Mouse (Mus musculus) MEL (cell line): ENCODE data around the gene Arhgdib. TPM values are rescaled to one million over a fixed set of nuclear protein-coding genes. Genes with fewer than 3 reads are reported as not detected.

ENCODE experiments used
- DNase-seq: peaks from one replicate; pipeline ENCODE4 v3.0.0; 2011; ENCODE audit warnings: low read depth, low spot score
- H3K27ac ChIP-seq: 2 replicates; pipeline ENCODE4 v1.5.1; 2012; ENCODE audit warnings: low read depth, mild to moderate bottlenecking, control low read depth, low read length, moderate library complexity; ENCODE audit not compliant: control insufficient read depth
- H3K27me3 ChIP-seq, 2 experiments: fragments of 150-350 bp in 1 of 2; sonication (generic) in 1 of 2; 2 replicates each; pipeline ENCODE4 v1.6.1; 2012; ENCODE audit warnings: low read length in 2 of 2, mild to moderate bottlenecking in 2 of 2, improper control_type of control experiment in 1 of 2, moderate library complexity in 1 of 2; ENCODE audit not compliant: insufficient read depth in 2 of 2, control insufficient read depth in 1 of 2
- H3K36me3 ChIP-seq, 2 experiments: 2 replicates each; pipeline ENCODE4 v1.6.1; 2012 to 2014; ENCODE audit warnings: low read length in 2 of 2, improper control_type of control experiment in 1 of 2, inconsistent platforms in 1 of 2, mild to moderate bottlenecking in 1 of 2; ENCODE audit not compliant: insufficient read depth in 2 of 2, control insufficient read depth in 1 of 2
- H3K4me1 ChIP-seq, 2 experiments: fragments of 150-350 bp in 1 of 2; sonication (generic) in 1 of 2; 2 replicates each; pipeline ENCODE4 v1.6.1; 2012; ENCODE audit warnings: low read length in 2 of 2, improper control_type of control experiment in 1 of 2, mild to moderate bottlenecking in 1 of 2; ENCODE audit not compliant: insufficient read depth in 2 of 2, control insufficient read depth in 1 of 2
- H3K4me3 ChIP-seq, 2 experiments: fragments of 150-350 bp in 1 of 2; sonication (generic) in 1 of 2; 2 replicates each; pipeline ENCODE4 v1.5.1; 2012; ENCODE audit warnings: low read depth in 2 of 2, low read length in 2 of 2, mild to moderate bottlenecking in 2 of 2, moderate library complexity in 2 of 2, control low read depth in 1 of 2, improper control_type of control experiment in 1 of 2; ENCODE audit not compliant: control insufficient read depth in 1 of 2, insufficient read depth in 1 of 2
- H3K79me2 ChIP-seq: 2 replicates; pipeline ENCODE4 v1.6.1; 2012; ENCODE audit warnings: mild to moderate bottlenecking, low read length, moderate library complexity; ENCODE audit not compliant: control insufficient read depth, poor library complexity, insufficient read depth
- H3K9ac ChIP-seq: 2 replicates; pipeline ENCODE4 v1.6.1; 2012; ENCODE audit warnings: low read depth, mild to moderate bottlenecking, control low read depth, low read length, moderate library complexity; ENCODE audit not compliant: control insufficient read depth, poor library complexity, severe bottlenecking
- H3K9me3 ChIP-seq: fragments of 150-350 bp; sonication (generic); replicated peaks from 2 replicates; pipeline ENCODE4 v1.6.1; 2012; ENCODE audit warnings: mild to moderate bottlenecking, low read length, improper control_type of control experiment, moderate library complexity; ENCODE audit not compliant: insufficient read depth
- BHLHE40 ChIP-seq: IDR thresholded peaks from 2 replicates; pipeline ENCODE4 v1.6.1; 2012; ENCODE audit warnings: low read depth, mild to moderate bottlenecking, inconsistent platforms, low read length, improper control_type of control experiment, borderline replicate concordance
- CHD1 ChIP-seq: IDR thresholded peaks from 2 replicates; pipeline ENCODE4 v1.6.1; 2012; ENCODE audit warnings: low read depth, mild to moderate bottlenecking, inconsistent platforms, low read length, improper control_type of control experiment
- CHD2 ChIP-seq: IDR thresholded peaks from 2 replicates; pipeline ENCODE4 v1.6.1; 2011; ENCODE audit warnings: low read length, improper control_type of control experiment
- CTCF ChIP-seq, 3 experiments: IDR thresholded peaks in 2 of 3; conservative IDR thresholded peaks in 1 of 3; 2 replicates each; pipeline ENCODE4 v1.5.1; 2011 to 2012; ENCODE audit warnings: low read length in 3 of 3, low read depth in 2 of 3, mild to moderate bottlenecking in 2 of 3, improper control_type of control experiment in 1 of 3, inconsistent platforms in 1 of 3, mixed read lengths in 1 of 3, moderate library complexity in 1 of 3; ENCODE audit not compliant: control insufficient read depth in 1 of 3, insufficient read depth in 1 of 3, poor library complexity in 1 of 3, severe bottlenecking in 1 of 3
- E2F4 ChIP-seq: IDR thresholded peaks from 2 replicates; pipeline ENCODE4 v1.6.1; 2011; ENCODE audit warnings: low read depth, low read length, improper control_type of control experiment, borderline replicate concordance
- ELF1 ChIP-seq: IDR thresholded peaks from 2 replicates; pipeline ENCODE4 v1.6.1; 2014; ENCODE audit warnings: low read depth, mild to moderate bottlenecking, inconsistent platforms, low read length, improper control_type of control experiment, moderate library complexity
- EP300 ChIP-seq, 2 experiments: IDR thresholded peaks; 2 replicates each; pipeline ENCODE4 v1.6.1; 2011; ENCODE audit warnings: improper control_type of control experiment in 2 of 2, low read length in 2 of 2, low read depth in 1 of 2, mild to moderate bottlenecking in 1 of 2
- GABPA ChIP-seq: IDR thresholded peaks from 2 replicates; pipeline ENCODE4 v1.6.1; 2012; ENCODE audit warnings: low read depth, mild to moderate bottlenecking, inconsistent platforms, low read length, improper control_type of control experiment, moderate library complexity
- HCFC1 ChIP-seq: IDR thresholded peaks from 2 replicates; pipeline ENCODE4 v1.6.1; 2012; ENCODE audit warnings: low read depth, mild to moderate bottlenecking, inconsistent platforms, low read length, improper control_type of control experiment, moderate library complexity
- JUND ChIP-seq: IDR thresholded peaks from 2 replicates; pipeline ENCODE4 v1.6.1; 2011; ENCODE audit warnings: low read depth, mild to moderate bottlenecking, improper control_type of control experiment, low read length
- KAT2A ChIP-seq: conservative IDR thresholded peaks from 2 replicates; pipeline ENCODE4 v1.6.1; 2012; ENCODE audit warnings: low read depth, low read length, improper control_type of control experiment, inconsistent platforms
- MAX ChIP-seq: IDR thresholded peaks from 2 replicates; pipeline ENCODE4 v1.6.1; 2011; ENCODE audit warnings: low read length, improper control_type of control experiment
- MEF2A ChIP-seq: IDR thresholded peaks from 2 replicates; pipeline ENCODE4 v1.6.1; 2014; ENCODE audit warnings: low read depth, mild to moderate bottlenecking, inconsistent platforms, low read length, improper control_type of control experiment; ENCODE audit not compliant: poor library complexity, insufficient replicate concordance, severe bottlenecking; ENCODE audit errors: extremely low read depth
- MXI1 ChIP-seq: IDR thresholded peaks from 2 replicates; pipeline ENCODE4 v1.6.1; 2011; ENCODE audit warnings: mild to moderate bottlenecking, low read depth, low read length, improper control_type of control experiment
- MYB ChIP-seq: IDR thresholded peaks from 2 replicates; pipeline ENCODE4 v1.6.1; 2011; ENCODE audit warnings: mild to moderate bottlenecking, low read depth, low read length, improper control_type of control experiment
- NELFE ChIP-seq: IDR thresholded peaks from 2 replicates; pipeline ENCODE4 v1.6.1; 2011; ENCODE audit warnings: low read depth, low read length, improper control_type of control experiment
- POLR2AphosphoS5 ChIP-seq: IDR thresholded peaks from 2 replicates; pipeline ENCODE4 v1.6.1; 2012; ENCODE audit warnings: low read depth, borderline replicate concordance, mild to moderate bottlenecking, inconsistent platforms, low read length, moderate library complexity, mixed read lengths
- RCOR1 ChIP-seq: IDR thresholded peaks from 2 replicates; pipeline ENCODE4 v1.6.1; 2012; ENCODE audit warnings: low read depth, mild to moderate bottlenecking, inconsistent platforms, low read length, improper control_type of control experiment
- SIN3A ChIP-seq: IDR thresholded peaks from 2 replicates; pipeline ENCODE4 v1.6.1; 2012; ENCODE audit warnings: low read length, improper control_type of control experiment, inconsistent platforms
- TAL1 ChIP-seq: IDR thresholded peaks from 2 replicates; pipeline ENCODE4 v1.6.1; 2012; ENCODE audit warnings: mild to moderate bottlenecking, inconsistent platforms, low read length, moderate library complexity, mixed read lengths
- TCF12 ChIP-seq: IDR thresholded peaks from 2 replicates; pipeline ENCODE4 v1.6.1; 2014; ENCODE audit warnings: low read depth, mild to moderate bottlenecking, inconsistent platforms, low read length, improper control_type of control experiment, moderate library complexity
- USF1 ChIP-seq: IDR thresholded peaks from 2 replicates; pipeline ENCODE4 v1.6.1; 2014; ENCODE audit warnings: low read depth, mild to moderate bottlenecking, inconsistent platforms, low read length, improper control_type of control experiment, moderate library complexity
- ZC3H11A ChIP-seq: IDR thresholded peaks from 2 replicates; pipeline ENCODE4 v1.6.1; 2012; ENCODE audit warnings: low read depth, mild to moderate bottlenecking, inconsistent platforms, low read length, improper control_type of control experiment
- ZKSCAN1 ChIP-seq: IDR thresholded peaks from 2 replicates; pipeline ENCODE4 v1.6.1; 2012; ENCODE audit warnings: low read depth, mild to moderate bottlenecking, inconsistent platforms, low read length, improper control_type of control experiment, moderate library complexity
- ZNF384 ChIP-seq: IDR thresholded peaks from 2 replicates; pipeline ENCODE4 v1.6.1; 2012; ENCODE audit warnings: low read depth, mild to moderate bottlenecking, inconsistent platforms, low read length, improper control_type of control experiment
- polyA plus RNA-seq, 2 experiments: library from polyadenylated mRNA; stranded (reverse) in 1 of 2; unstranded in 1 of 2; fragments of >175 nt in 1 of 2; fragments of >200 nt in 1 of 2; gene quantifications; 2 replicates each; pipeline versions ENCODE4 v1.2.1 to v1.2.4; 2012; ENCODE audit warnings: low replicate concordance in 2 of 2, low read depth in 1 of 2; ENCODE audit not compliant: insufficient read length in 2 of 2, insufficient read depth in 1 of 2, missing spikeins in 1 of 2
- total RNA-seq: library from RNA; depleted of rRNA; stranded (reverse); fragments of 300-350 nt; gene quantifications from 2 replicates; pipeline ENCODE4 v1.2.3, GENCODE M21; 2012

The Arhgdib gene
- total and polyA plus RNA-seq, 3 experiments: 102 to 408 (median 346) TPM

- Histone ChIP-seq H3K27me3 (no peaks in the 10 kb centered on the region; a peak in 1 of 4 replicates), H3K27ac (no peak overlapping the region), H3K36me3 (no peaks in the 10 kb centered on the region), H3K9ac (no peak overlapping the region), H3K4me3 (no peak overlapping the region), H3K79me2 (no peaks in the 10 kb centered on the region), H3K9me3 (no peaks in the 10 kb centered on the region), H3K4me1 (peaks cover 0 to 3% of the 10 kb centered on the region in 2 experiments; a peak in 1 of 4 replicates)
- TF ChIP-seq KAT2A (no peak), BHLHE40 (no peak), EP300 (IDR thresholded peaks at IDR 0.05; ENCODE audit: low read depth in 1 of 2, low read length in 2 of 2) (no peak), TAL1 (no peak), ZC3H11A (no peak), E2F4 (no peak), USF1 (no peak), ELF1 (no peak), MYB (no peak), ZKSCAN1 (no peak)
- no peak for DNase-seq
Observed at GRCm38 (mm10) chr6:136983201-136983600, 41.5 kb upstream of the Arhgdib start.

- Histone ChIP-seq H3K36me3 (no peaks in the 10 kb centered on the region), H3K4me1 (peaks cover 0 to 3% of the 10 kb centered on the region in 2 experiments; a peak in 1 of 4 replicates), H3K4me3 (no peak overlapping the region), H3K27me3 (no peaks in the 10 kb centered on the region; a peak in 1 of 4 replicates), H3K79me2 (no peaks in the 10 kb centered on the region), H3K27ac (no peak overlapping the region), H3K9me3 (no peaks in the 10 kb centered on the region), H3K9ac (no peak overlapping the region)
- TF ChIP-seq MXI1 (no peak), CHD2 (no peak), GABPA (no peak), MAX (no peak), RCOR1 (no peak), TCF12 (no peak), NELFE (no peak), TAL1 (no peak), CHD1 (no peak), ZNF384 (no peak), SIN3A (no peak), EP300 (IDR thresholded peaks at IDR 0.05; ENCODE audit: low read depth in 1 of 2, low read length in 2 of 2) (no peak), CTCF (IDR thresholded peaks at IDR 0.05 in 2 of 3, conservative IDR thresholded peaks at IDR 0.05 in 1 of 3; ENCODE audit: control insufficient read depth in 1 of 3, insufficient read depth in 1 of 3, low read depth in 2 of 3, low read length in 3 of 3, poor library complexity in 1 of 3, severe bottlenecking in 1 of 3) (no peak), POLR2AphosphoS5 (no peak), MEF2A (no peak), USF1 (no peak), HCFC1 (no peak), JUND (no peak)
- no peak for DNase-seq
Observed at GRCm38 (mm10) chr6:136982581-136982980, 40.9 kb upstream of the Arhgdib start.
